Mouse (Mus musculus) intestine, postnatal 0 days (tissue): ENCODE measurements at regions not wholly inside any gene's neighbourhood (a gene's known extent, or its start where the extent isn't known, plus 50 kb on each side); places are given as distances from the start of the nearest gene placed in this dataset.

Source experiments
- ATAC-seq: fragments of 200-750 bp; cut with Nextera tagmentation; 2 replicates; pipeline ENCODE4 v1.8.0; 2017; ENCODE audit warnings: mild to moderate bottlenecking, moderate TSS enrichment, moderate library complexity
- H3K27ac ChIP-seq: fragments of 300-500 bp; sonication (generic); 2 replicates; pipeline ENCODE4 v1.5.1; 2014; ENCODE audit warnings: mild to moderate bottlenecking, low read depth, low read length, moderate library complexity
- H3K27me3 ChIP-seq: fragments of 300-500 bp; sonication (generic); replicated peaks from 2 replicates; pipeline ENCODE4 v1.6.1; 2014; ENCODE audit warnings: low read length, mixed read lengths; ENCODE audit not compliant: control insufficient read depth, insufficient read depth
- H3K36me3 ChIP-seq: fragments of 300-500 bp; sonication (generic); 2 replicates; pipeline ENCODE4 v1.6.1; 2014; ENCODE audit warnings: mild to moderate bottlenecking, moderate library complexity; ENCODE audit not compliant: control insufficient read depth, insufficient read depth
- H3K4me1 ChIP-seq: fragments of 300-500 bp; sonication (generic); replicated peaks from 2 replicates; pipeline ENCODE4 v1.6.1; 2014; ENCODE audit warnings: antibody characterized with exemption, low read length, mixed read lengths; ENCODE audit not compliant: control insufficient read depth, insufficient read depth
- H3K4me2 ChIP-seq: fragments of 300-500 bp; sonication (generic); replicated peaks from 2 replicates; pipeline ENCODE4 v1.6.1; 2014; ENCODE audit warnings: low read depth, mild to moderate bottlenecking, moderate library complexity
- H3K4me3 ChIP-seq: fragments of 300-500 bp; sonication (generic); 2 replicates; pipeline ENCODE4 v1.5.1; 2014; ENCODE audit warnings: low read depth, low read length
- H3K9ac ChIP-seq: fragments of 300-500 bp; sonication (generic); 2 replicates; pipeline ENCODE4 v1.6.1; 2014; ENCODE audit warnings: mild to moderate bottlenecking, low read depth, low read length
- H3K9me3 ChIP-seq: fragments of 300-500 bp; sonication (generic); 2 replicates; pipeline ENCODE4 v1.6.1; 2016; ENCODE audit warnings: mixed run types; ENCODE audit not compliant: control insufficient read depth
- CTCF ChIP-seq: sonication (generic); IDR thresholded peaks from 2 replicates; pipeline ENCODE4 v1.5.1; 2016; ENCODE audit warnings: low read depth, mild to moderate bottlenecking, control low read depth, antibody characterized with exemption, moderate library complexity
- WGBS: fragments of 180-500 bp; shearing (Covaris S2); extraction: QIAGEN DNeasy Blood & Tissue Kit; methylation state at CpG from one replicate; pipeline ENCODE4 v1.1.7; 2014; 5-methylcytosine and 5-hydroxymethylcytosine counted together

DNA sequence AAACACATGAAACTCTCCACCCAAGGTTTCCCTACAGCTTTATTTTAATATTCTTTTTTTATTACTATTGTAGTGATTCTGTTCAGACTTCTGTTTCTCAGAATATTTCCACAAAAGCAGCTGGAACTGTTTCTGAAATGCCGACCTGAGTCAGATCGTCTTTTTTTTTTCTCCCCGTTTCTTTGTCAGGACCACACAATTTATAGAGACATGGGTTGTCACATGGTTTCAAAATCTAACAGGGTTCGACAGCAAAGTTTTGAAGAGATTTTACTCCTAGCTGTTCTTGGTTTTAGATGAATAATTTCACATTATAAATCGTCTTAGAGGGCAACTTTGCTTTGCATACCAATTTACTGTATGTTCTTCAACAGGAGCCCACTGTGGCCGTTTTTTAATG, 84.0 kb upstream of the Ralgps2 start:
- no peak overlapping the region for H3K9ac ChIP-seq
- H3K27ac ChIP-seq, result no peak overlapping the region
- H3K36me3 ChIP-seq, result no peaks in the 10 kb centered on the region
- H3K4me1 ChIP-seq, result no peaks in the 10 kb centered on the region
- no peak for TF ChIP-seq CTCF
- no peaks in the 10 kb centered on the region for H3K27me3 ChIP-seq
- no peaks in the 10 kb centered on the region for H3K9me3 ChIP-seq
- no peak overlapping the region for H3K4me2 ChIP-seq
- WGBS, result 75% methylated on average over 6 of the region's 6 CpGs
- H3K4me3 ChIP-seq, result no peak overlapping the region
- ATAC-seq, result no peak

- no peak for ATAC-seq
- H3K27ac ChIP-seq, result no peak overlapping the region
- 83% methylated on average over 12 of the region's 12 CpGs for WGBS
Observed at GRCm38 (mm10) chr1:157022456-157023435, 83.3 kb upstream of the Ralgps2 start.

DNA sequence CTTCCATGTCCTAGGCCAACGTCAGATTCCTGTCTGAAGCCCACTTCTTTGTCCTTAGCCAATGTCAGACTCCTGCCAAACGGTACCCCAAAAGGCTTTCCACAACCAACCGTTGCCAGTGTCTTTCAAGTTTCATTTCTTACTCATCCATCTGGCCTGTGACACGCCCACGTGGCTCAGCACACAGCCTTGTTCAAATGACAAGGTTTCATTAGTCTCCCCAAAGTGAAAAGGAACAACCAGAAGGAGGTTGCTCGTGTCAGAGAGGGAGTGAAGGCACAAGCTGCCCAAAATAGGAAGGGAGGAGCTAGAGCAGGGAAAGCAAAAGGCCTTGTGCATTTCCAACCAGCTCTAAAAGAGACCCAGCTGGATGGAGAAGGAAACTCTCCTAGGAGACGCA, 80.5 kb upstream of the Ralgps2 start:
- H3K4me3 ChIP-seq, result no peak overlapping the region
- no peak for TF ChIP-seq CTCF
- 64% methylated on average over 7 of the region's 7 CpGs for WGBS
- no peak for ATAC-seq
- H3K36me3 ChIP-seq, result no peaks in the 10 kb centered on the region
- no peak overlapping the region for H3K4me2 ChIP-seq
- no peak overlapping the region for H3K27ac ChIP-seq
- H3K9ac ChIP-seq, result no peak overlapping the region
- no peaks in the 10 kb centered on the region for H3K27me3 ChIP-seq
- H3K9me3 ChIP-seq, result no peaks in the 10 kb centered on the region
- H3K4me1 ChIP-seq, result no peaks in the 10 kb centered on the region

More at GRCm38 (mm10) chr1:157022456-157023435, 83.3 kb upstream of the Ralgps2 start:
- H3K27me3 ChIP-seq, result no peaks in the 10 kb centered on the region
- H3K36me3 ChIP-seq, result no peaks in the 10 kb centered on the region
- no peaks in the 10 kb centered on the region for H3K9me3 ChIP-seq
- no peak overlapping the region for H3K9ac ChIP-seq
- H3K4me3 ChIP-seq, result no peak overlapping the region
- no peaks in the 10 kb centered on the region for H3K4me1 ChIP-seq
- TF ChIP-seq CTCF, result no peak
- H3K4me2 ChIP-seq, result no peak overlapping the region

DNA sequence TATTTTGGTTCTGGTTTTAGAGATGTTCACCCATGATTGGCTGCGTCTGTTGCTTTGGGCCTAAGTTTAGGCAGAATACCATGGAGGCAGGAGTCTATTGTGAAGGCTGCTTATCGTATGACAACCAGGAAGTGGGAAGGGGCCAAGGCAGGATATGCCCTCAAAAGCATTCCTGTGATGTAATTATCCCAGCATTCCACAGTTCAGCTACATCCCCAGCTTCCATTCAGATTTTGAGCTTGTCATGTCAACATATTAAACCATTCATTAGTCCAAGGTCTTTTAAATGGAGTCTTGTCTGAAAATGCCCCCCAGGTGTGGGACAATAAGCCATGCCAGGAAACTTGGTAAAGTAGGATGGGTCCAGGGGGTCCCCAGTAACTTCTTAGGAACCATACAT, 79.3 kb upstream of the Ralgps2 start:
- no peaks in the 10 kb centered on the region for H3K9me3 ChIP-seq
- no peak for ATAC-seq
- no peak for TF ChIP-seq CTCF
- H3K4me2 ChIP-seq, result no peak overlapping the region
- H3K36me3 ChIP-seq, result no peaks in the 10 kb centered on the region
- H3K27me3 ChIP-seq, result no peaks in the 10 kb centered on the region
- H3K4me1 ChIP-seq, result no peaks in the 10 kb centered on the region
- H3K27ac ChIP-seq, result no peak overlapping the region
- no peak overlapping the region for H3K4me3 ChIP-seq
- no peak overlapping the region for H3K9ac ChIP-seq
- 84% methylated on average over 2 of the region's 2 CpGs for WGBS

- Histone ChIP-seq H3K4me1 (no peaks in the 10 kb centered on the region; the same call in 1 of the 2 replicates), H3K27ac (no peak overlapping the region), H3K9ac (no peak overlapping the region), H3K9me3 (no peaks in the 10 kb centered on the region), H3K27me3 (no peaks in the 10 kb centered on the region), H3K36me3 (no peaks in the 10 kb centered on the region), H3K4me2 (no peak overlapping the region), H3K4me3 (no peak overlapping the region)
- TF ChIP-seq CTCF, result no peak
- ATAC-seq, result no peak
- WGBS, result 76% methylated on average over 13 of the region's 13 CpGs
Observed at GRCm38 (mm10) chr1:157017198-157017994, 78.0 kb upstream of the Ralgps2 start.

- no peak for TF ChIP-seq CTCF
- Histone ChIP-seq H3K27me3 (no peaks in the 10 kb centered on the region), H3K4me3 (no peak overlapping the region), H3K27ac (no peak overlapping the region), H3K4me2 (no peak overlapping the region), H3K9me3 (no peaks in the 10 kb centered on the region), H3K36me3 (no peaks in the 10 kb centered on the region), H3K4me1 (no peaks in the 10 kb centered on the region; the same call in 1 of the 2 replicates), H3K9ac (no peak overlapping the region)
- no peak for ATAC-seq
- WGBS, result 59% methylated on average over 8 of the region's 8 CpGs
Observed at GRCm38 (mm10) chr1:157016625-157017024, 77.2 kb upstream of the Ralgps2 start.
